ENCODE assay signal across 10 mouse cellular contexts in genomic region chr16:52078758-52079474, GRCm38 (mm10). TPM values are rescaled to one million over a fixed set of nuclear protein-coding genes. Genes with fewer than 3 reads are reported as not detected.
DNase-seq lines count a peak whose midpoint lies in the region; ATAC-seq and TF ChIP-seq lines count a peak whose summit lies in the region.
"Had no signal": no experiment of that assay in that cellular context is flagged by ENCODE, and none has a peak within 500 bp of the region (broad histone marks: within the 10 kb centered on the region; RNA-seq: fewer than 3 reads in every experiment).

No protein-coding gene starts in this region.

- ATAC-seq in hindbrain, embryonic 15.5 days (ENCODE audit: low FRiP score, low read depth) = no peak
- no peak for ATAC-seq in hindbrain, embryonic 14.5 days (ENCODE audit: low FRiP score)
- peak; percentile 75; the same call in 1 of the 2 replicates for ATAC-seq in lung, embryonic 15.5 days (ENCODE audit: borderline replicate concordance, extremely low read depth, low FRiP score, low TSS enrichment)

- H3K9ac ChIP-seq in hindbrain, embryonic 15.5 days = no peak overlapping the region
- no peak overlapping the region for H3K9ac ChIP-seq in hindbrain, embryonic 14.5 days
- no peak overlapping the region for H3K9ac ChIP-seq in lung, embryonic 15.5 days
- H3K9ac ChIP-seq: embryonic facial prominence, embryonic 15.5 days had no signal

- no peak for TF ChIP-seq POLR2A in brain, embryonic 14.5 days (IDR thresholded peaks at IDR 0.05; ENCODE audit: borderline replicate concordance, extremely low read depth, insufficient read depth, insufficient read length, poor library complexity, severe bottlenecking)
- no peak for TF ChIP-seq POLR2A in thymus, adult 2 months (IDR thresholded peaks at IDR 0.05; ENCODE audit: control insufficient read depth, extremely low read depth, insufficient read depth, low read length, poor library complexity)

- H3K4me2 ChIP-seq in hindbrain, embryonic 15.5 days = no peak overlapping the region
- H3K4me2 ChIP-seq in hindbrain, embryonic 14.5 days (replicated peaks) = no peak overlapping the region
- H3K4me2 ChIP-seq in lung, embryonic 15.5 days = no peak overlapping the region
- H3K4me2 ChIP-seq: embryonic facial prominence, embryonic 15.5 days had no signal

- no peaks in the 10 kb centered on the region for H3K9me3 ChIP-seq in hindbrain, embryonic 15.5 days
- H3K9me3 ChIP-seq in hindbrain, embryonic 14.5 days (ENCODE audit: control insufficient read depth, low read length) = no peaks in the 10 kb centered on the region
- H3K9me3 ChIP-seq in lung, embryonic 15.5 days = no peaks in the 10 kb centered on the region
- H3K9me3 ChIP-seq: embryonic facial prominence, embryonic 15.5 days; midbrain, embryonic 10.5 days had no signal

- no peaks in the 10 kb centered on the region for H3K36me3 ChIP-seq in hindbrain, embryonic 15.5 days
- H3K36me3 ChIP-seq in hindbrain, embryonic 14.5 days (replicated peaks; ENCODE audit: control insufficient read depth, insufficient read depth) = no peaks in the 10 kb centered on the region
- no peaks in the 10 kb centered on the region for H3K36me3 ChIP-seq in lung, embryonic 15.5 days
- no peaks in the 10 kb centered on the region for H3K36me3 ChIP-seq in thymus, adult 2 months (ENCODE audit: control insufficient read depth, insufficient read depth, low read length)
- H3K36me3 ChIP-seq: embryonic facial prominence, embryonic 15.5 days had no signal

- TF ChIP-seq CTCF in brain, embryonic 14.5 days (IDR thresholded peaks at IDR 0.05; ENCODE audit: borderline replicate concordance, extremely low read depth, insufficient read depth, insufficient read length) = no peak
- no peak for TF ChIP-seq CTCF in thymus, adult 2 months (IDR thresholded peaks at IDR 0.05; ENCODE audit: borderline replicate concordance, control insufficient read depth, extremely low read depth, insufficient read depth, low read length, poor library complexity)

- WGBS in hindbrain, embryonic 15.5 days = 80% methylated on average over 9 of the region's 9 CpGs
- WGBS in hindbrain, embryonic 14.5 days = 82% methylated on average over 9 of the region's 9 CpGs
- WGBS in lung, embryonic 15.5 days = 38% methylated on average over 9 of the region's 9 CpGs
- 91% methylated on average over 9 of the region's 9 CpGs for WGBS in thymus, adult 2 months

- H3K4me3 ChIP-seq in hindbrain, embryonic 15.5 days = no peak overlapping the region
- H3K4me3 ChIP-seq in hindbrain, embryonic 14.5 days (replicated peaks; ENCODE audit: low read length) = no peak overlapping the region
- no peak overlapping the region for H3K4me3 ChIP-seq in lung, embryonic 15.5 days
- no peak overlapping the region for H3K4me3 ChIP-seq in thymus, adult 2 months (ENCODE audit: control insufficient read depth, insufficient read depth, low read length)
- H3K4me3 ChIP-seq: embryonic facial prominence, embryonic 15.5 days; midbrain, embryonic 10.5 days had no signal

- no peaks in the 10 kb centered on the region for H3K27me3 ChIP-seq in hindbrain, embryonic 15.5 days
- no peaks in the 10 kb centered on the region for H3K27me3 ChIP-seq in hindbrain, embryonic 14.5 days (ENCODE audit: control insufficient read depth, insufficient read depth, low read length)
- H3K27me3 ChIP-seq in lung, embryonic 15.5 days = no peaks in the 10 kb centered on the region
- H3K27me3 ChIP-seq in thymus, adult 2 months (ENCODE audit: control insufficient read depth, insufficient read depth, low read length) = no peaks in the 10 kb centered on the region
- H3K27me3 ChIP-seq: embryonic facial prominence, embryonic 15.5 days had no signal

- peak overlapping the region; percentile 15; the same call in 1 of the 2 replicates for H3K27ac ChIP-seq in hindbrain, embryonic 15.5 days (replicated peaks)
- no peak overlapping the region for H3K27ac ChIP-seq in hindbrain, embryonic 14.5 days
- no peak overlapping the region for H3K27ac ChIP-seq in lung, embryonic 15.5 days
- no peak overlapping the region for H3K27ac ChIP-seq in thymus, adult 2 months (ENCODE audit: control insufficient read depth, insufficient read depth, low read length)
- H3K27ac ChIP-seq: embryonic facial prominence, embryonic 15.5 days; midbrain, embryonic 10.5 days had no signal

- peaks cover 16% of the 10 kb centered on the region for H3K4me1 ChIP-seq in hindbrain, embryonic 15.5 days (replicated peaks)
- peaks cover 27% of the 10 kb centered on the region for H3K4me1 ChIP-seq in hindbrain, embryonic 14.5 days (replicated peaks; ENCODE audit: control insufficient read depth, insufficient read depth, low read length)
- peaks cover 28% of the 10 kb centered on the region for H3K4me1 ChIP-seq in lung, embryonic 15.5 days
- H3K4me1 ChIP-seq in thymus, adult 2 months (replicated peaks; ENCODE audit: control insufficient read depth, insufficient read depth, low read length) = peaks cover 8% of the 10 kb centered on the region
- H3K4me1 ChIP-seq: midbrain, embryonic 10.5 days had no signal

- DNase-seq in hindbrain, embryonic 14.5 days (ENCODE audit: low spot score) = no peak
- DNase-seq in brain, embryonic 14.5 days (ENCODE audit: low read depth) = peak; percentile 33
- peak; percentile 61 for DNase-seq in heart, postnatal 4 days
- DNase-seq in thymus, adult 2 months = no peak
- DNase-seq in thymus, postnatal 14 days = no peak
- DNase-seq in urinary bladder, adult 18-20 months (ENCODE audit: low spot score in 2 of 2) = no peak

RNA-seq across cellular contexts. Expression of gene Cblb, which starts 47.9 kb away (rescaled TPM):
- polyA plus RNA-seq in hindbrain, embryonic 15.5 days (2015; fragmentation: Nextera tagmentation; extraction: Ambion mirVana) = 11.5 and 12.3 TPM in 2 replicates
- polyA plus RNA-seq in hindbrain, embryonic 14.5 days (2014; fragmentation: Nextera tagmentation; extraction: Ambion mirVana) = 15.6 and 16.8 TPM in 2 replicates
- 29.9 and 31.8 TPM in 2 replicates for polyA plus RNA-seq in brain, embryonic 14.5 days (2012; rRNA removed)
- total RNA-seq in heart, postnatal 4 days (2021) = 10 to 100 TPM; 15.4 to 17.2 TPM
- polyA plus RNA-seq in lung, embryonic 15.5 days (2015; fragmentation: Nextera tagmentation; extraction: Ambion mirVana) = 11.1 and 14.6 TPM in 2 replicates
- 22.8 TPM in 2 replicates for polyA plus RNA-seq in thymus, adult 2 months (2012; rRNA removed)

Comparison
In these comparisons a context has a peak if more than half of its experiments do, and no peak if none do; other contexts are left out.
1. DNase-seq: peak in brain, embryonic 14.5 days (single experiment) and heart, postnatal 4 days (single experiment); none in hindbrain, embryonic 14.5 days (single experiment), thymus, adult 2 months (single experiment), thymus, postnatal 14 days (single experiment) and urinary bladder, adult 18-20 months (0 of 2).